18 mouse cellular contexts compared by ENCODE assay signal in the genomic region with DNA sequence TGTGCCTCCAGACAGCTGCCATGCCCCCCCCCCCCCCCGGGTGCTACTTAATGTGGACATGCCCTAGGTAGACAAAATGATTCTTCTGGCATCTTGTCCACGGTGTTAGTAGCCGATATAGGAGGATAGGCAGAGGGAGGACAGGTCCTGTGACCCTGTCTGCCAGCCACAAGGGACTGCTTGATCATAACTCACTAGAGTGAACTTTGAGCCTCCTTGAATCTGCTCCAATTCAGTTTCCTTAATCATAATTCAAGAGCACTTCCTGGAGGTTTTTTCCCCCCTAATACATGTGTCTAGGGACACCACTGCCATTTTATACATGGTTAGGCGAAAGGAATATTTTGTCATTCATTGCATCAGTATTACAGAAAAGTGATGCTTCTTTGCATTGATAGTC. TPM values are rescaled to one million over a fixed set of nuclear protein-coding genes. Genes with fewer than 3 reads are reported as not detected.
A peak's percentile ranks its signal among the peaks of the same experiment; 100 is the strongest.
DNase-seq lines count a peak whose midpoint lies in the region; ATAC-seq lines count a peak whose summit lies in the region.
"Had no signal": no experiment of that assay in that cellular context is flagged by ENCODE, and none has a peak within 500 bp of the region (broad histone marks: within the 10 kb centered on the region; RNA-seq: fewer than 3 reads in every experiment).

No protein-coding gene starts in this region.

- H3K4me3 ChIP-seq in heart, embryonic 12.5 days = no peak overlapping the region
- no peak overlapping the region for H3K4me3 ChIP-seq in heart, embryonic 11.5 days (ENCODE audit: low read depth, low read length)
- no peak overlapping the region for H3K4me3 ChIP-seq in heart, embryonic 14.5 days (ENCODE audit: control insufficient read depth in 1 of 2, insufficient read depth in 1 of 2, low read depth in 1 of 2, low read length in 2 of 2)
- no peak overlapping the region for H3K4me3 ChIP-seq in kidney, embryonic 16.5 days (ENCODE audit: low read length)
- H3K4me3 ChIP-seq: forebrain, embryonic 10.5 days; limb, embryonic 15.5 days had no signal

- no peaks in the 10 kb centered on the region for H3K36me3 ChIP-seq in heart, embryonic 12.5 days
- H3K36me3 ChIP-seq in heart, embryonic 11.5 days (ENCODE audit: control insufficient read depth, insufficient read depth, low read length) = no peaks in the 10 kb centered on the region
- no peaks in the 10 kb centered on the region for H3K36me3 ChIP-seq in heart, embryonic 14.5 days (ENCODE audit: control insufficient read depth, insufficient read depth, low read length)
- H3K36me3 ChIP-seq in kidney, embryonic 16.5 days (ENCODE audit: insufficient read depth, low read length) = no peaks in the 10 kb centered on the region
- H3K36me3 ChIP-seq: forebrain, embryonic 10.5 days; limb, embryonic 15.5 days had no signal

- 0 out of 2 replicates have a peak overlapping the region, but pooled peaks have one; percentile 10 for H3K27ac ChIP-seq in heart, embryonic 12.5 days (ENCODE audit: poor library complexity, severe bottlenecking)
- no peak overlapping the region for H3K27ac ChIP-seq in heart, embryonic 11.5 days (ENCODE audit: low read depth, low read length)
- peak overlapping the region; percentile 19 to 44; a peak in 1 of 4 replicates for H3K27ac ChIP-seq in heart, embryonic 14.5 days (replicated peaks in 1 of 2; ENCODE audit: control insufficient read depth in 1 of 2, insufficient read depth in 1 of 2, low read depth in 2 of 2, low read length in 2 of 2)
- peak overlapping the region; percentile 79 for H3K27ac ChIP-seq in kidney, embryonic 16.5 days (ENCODE audit: low read length)
- H3K27ac ChIP-seq: forebrain, embryonic 10.5 days; limb, embryonic 15.5 days had no signal

- no peak overlapping the region for H3K9ac ChIP-seq in heart, embryonic 12.5 days
- no peak overlapping the region for H3K9ac ChIP-seq in heart, embryonic 11.5 days (ENCODE audit: low read depth, low read length)
- no peak overlapping the region for H3K9ac ChIP-seq in heart, embryonic 14.5 days (ENCODE audit: low read length)
- H3K9ac ChIP-seq in kidney, embryonic 16.5 days (replicated peaks; ENCODE audit: low read length) = no peak overlapping the region
- H3K9ac ChIP-seq: limb, embryonic 15.5 days; lung, embryonic 14.5 days had no signal

- H3K9me3 ChIP-seq in heart, embryonic 12.5 days (replicated peaks) = no peaks in the 10 kb centered on the region
- H3K9me3 ChIP-seq in heart, embryonic 11.5 days (replicated peaks; ENCODE audit: control insufficient read depth, low read length) = no peaks in the 10 kb centered on the region
- H3K9me3 ChIP-seq in heart, embryonic 14.5 days (ENCODE audit: control insufficient read depth, low read length) = no peaks in the 10 kb centered on the region
- H3K9me3 ChIP-seq in kidney, embryonic 16.5 days (ENCODE audit: low read length) = no peaks in the 10 kb centered on the region
- H3K9me3 ChIP-seq: forebrain, embryonic 10.5 days; limb, embryonic 15.5 days had no signal

- no peak overlapping the region for H3K4me2 ChIP-seq in heart, embryonic 12.5 days
- H3K4me2 ChIP-seq in heart, embryonic 11.5 days = no peak overlapping the region
- H3K4me2 ChIP-seq in heart, embryonic 14.5 days (ENCODE audit: low read length) = no peak overlapping the region
- H3K4me2 ChIP-seq in kidney, embryonic 16.5 days (replicated peaks; ENCODE audit: low read depth, low read length) = no peak overlapping the region
- H3K4me2 ChIP-seq: limb, embryonic 15.5 days; lung, embryonic 14.5 days; midbrain, embryonic 11.5 days had no signal

- H3K27me3 ChIP-seq in heart, embryonic 12.5 days (replicated peaks) = no peaks in the 10 kb centered on the region
- H3K27me3 ChIP-seq in heart, embryonic 11.5 days (ENCODE audit: control insufficient read depth, insufficient read depth, low read length) = no peaks in the 10 kb centered on the region
- H3K27me3 ChIP-seq in heart, embryonic 14.5 days (ENCODE audit: control insufficient read depth, insufficient read depth, low read length) = no peaks in the 10 kb centered on the region
- H3K27me3 ChIP-seq in kidney, embryonic 16.5 days (ENCODE audit: insufficient read depth, low read length) = no peaks in the 10 kb centered on the region
- H3K27me3 ChIP-seq: limb, embryonic 15.5 days had no signal

- DNase-seq in heart, postnatal 10 days = peak; percentile 4 to 9
- no peak for DNase-seq in cerebellum, postnatal 36 days
- DNase-seq in retina, embryonic 14.5 days (ENCODE audit: low spot score) = no peak
- no peak for DNase-seq in thymus, postnatal 14 days
- DNase-seq: cerebellum, adult 11 months; layer of hippocampus, adult 9-11 months; thymus, postnatal 36 days had no signal

- 74% methylated on average over 4 of the region's 4 CpGs for WGBS in heart, embryonic 12.5 days
- 86% methylated on average over 4 of the region's 4 CpGs for WGBS in heart, embryonic 11.5 days (ENCODE audit: insufficient replicate concordance)
- 81% methylated on average over 4 of the region's 4 CpGs for WGBS in heart, embryonic 14.5 days
- WGBS in kidney, embryonic 16.5 days = 39% methylated on average over 4 of the region's 4 CpGs

- peaks cover 11% of the 10 kb centered on the region for H3K4me1 ChIP-seq in heart, embryonic 12.5 days (replicated peaks)
- peaks cover 5% of the 10 kb centered on the region for H3K4me1 ChIP-seq in heart, embryonic 11.5 days (ENCODE audit: control insufficient read depth, insufficient read depth, low read length)
- H3K4me1 ChIP-seq in heart, embryonic 14.5 days (ENCODE audit: control insufficient read depth in 2 of 2, insufficient read depth in 2 of 2, low read length in 2 of 2) = peaks cover 4 to 8% of the 10 kb centered on the region in 2 experiments
- peaks cover 7% of the 10 kb centered on the region; the same call in 1 of the 2 replicates for H3K4me1 ChIP-seq in kidney, embryonic 16.5 days (ENCODE audit: insufficient read depth, low read length)
- H3K4me1 ChIP-seq: forebrain, embryonic 10.5 days; limb, embryonic 15.5 days had no signal

- ATAC-seq in heart, embryonic 12.5 days (ENCODE audit: insufficient number of reproducible peaks, low FRiP score) = no peak
- ATAC-seq in heart, embryonic 11.5 days (replicated peaks; ENCODE audit: insufficient number of reproducible peaks, low FRiP score, low TSS enrichment) = no peak
- ATAC-seq in heart, embryonic 14.5 days (ENCODE audit: insufficient number of reproducible peaks, insufficient read depth, low FRiP score, low read depth) = no peak
- peak; percentile 46; the same call in 1 of the 2 replicates for ATAC-seq in kidney, embryonic 16.5 days (ENCODE audit: low FRiP score, low TSS enrichment)
- ATAC-seq: CD4-positive, CD25-positive, alpha-beta regulatory T cell, adult 4 months; inflammation-experienced regulatory T-cells, adult 6 months had no signal

- intact Hi-C loops in heart, postnatal 10 days (cut with DNase I) = no loop called here

RNA-seq across cellular contexts. Expression of gene Arhgef26, which starts 36.2 kb away (rescaled TPM):
- polyA plus RNA-seq in heart, embryonic 12.5 days (2016; fragmentation: Nextera tagmentation; extraction: Ambion mirVana) = 6.7 and 7.8 TPM in 2 replicates
- 3.6 and 5.2 TPM in 2 replicates for polyA plus RNA-seq in heart, embryonic 11.5 days (2014; fragmentation: Nextera tagmentation; extraction: Ambion mirVana)
- 3.2 and 4.1 TPM in 2 replicates for polyA plus RNA-seq in heart, embryonic 14.5 days (2014; fragmentation: Nextera tagmentation; extraction: Ambion mirVana)
- 1 to 10 TPM; 3.9 to 4.2 TPM for total RNA-seq in heart, postnatal 10 days (2021)
- polyA plus RNA-seq in kidney, embryonic 16.5 days (2015; fragmentation: Nextera tagmentation; extraction: Ambion mirVana) = 10.8 and 13.6 TPM in 2 replicates
- total RNA-seq: MEL had no signal

Comparison
In these comparisons a context has a peak if more than half of its experiments do, and no peak if none do; other contexts are left out.
1. DNase-seq: peak in heart, postnatal 10 days (2 of 2); none in cerebellum, postnatal 36 days (0 of 2), retina, embryonic 14.5 days (single experiment) and thymus, postnatal 14 days (single experiment).